Mouse (Mus musculus) adrenal gland (tissue): Measurements from ENCODE around the gene Cavin1.

ENCODE experiments used
- intact Hi-C: fragments of 180-260 bp; cut with DNase I; formaldehyde crosslinking; loops from one replicate; pipeline ENCODE4 v1.15.1; 2025

Cavin1 gene

DNA sequence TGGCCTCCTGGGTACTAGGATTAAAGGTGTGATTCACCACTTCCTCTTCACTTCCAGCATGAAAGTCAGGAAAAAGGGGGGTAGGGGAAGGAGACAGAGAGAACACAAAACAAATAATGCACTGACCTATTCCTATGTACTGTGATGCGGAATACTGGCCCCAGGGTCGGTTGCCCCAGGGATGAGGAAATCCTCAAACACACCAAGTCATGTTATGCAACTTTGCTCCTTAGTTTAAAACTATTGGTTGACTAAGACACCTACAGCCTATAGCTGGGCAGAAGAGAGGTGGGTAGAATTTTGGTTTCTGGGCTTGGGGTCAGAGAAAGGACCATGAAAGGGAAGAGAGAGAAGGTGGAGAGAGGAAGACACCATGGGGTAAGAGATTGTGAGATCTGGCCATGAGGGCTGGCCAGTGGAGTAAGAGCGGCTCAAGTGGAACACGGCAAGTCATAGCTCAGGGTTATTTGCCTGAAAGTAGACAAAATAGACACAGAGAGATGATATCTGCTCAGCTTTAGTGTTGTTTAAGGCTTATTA lies 54.2 kb downstream of the Cavin1 start:
- intact Hi-C loops = no loop called here

GRCm38 (mm10) chr11:100915063-100915462 lies 55.6 kb downstream of the Cavin1 start:
- intact Hi-C loops = no loop called here

DNA sequence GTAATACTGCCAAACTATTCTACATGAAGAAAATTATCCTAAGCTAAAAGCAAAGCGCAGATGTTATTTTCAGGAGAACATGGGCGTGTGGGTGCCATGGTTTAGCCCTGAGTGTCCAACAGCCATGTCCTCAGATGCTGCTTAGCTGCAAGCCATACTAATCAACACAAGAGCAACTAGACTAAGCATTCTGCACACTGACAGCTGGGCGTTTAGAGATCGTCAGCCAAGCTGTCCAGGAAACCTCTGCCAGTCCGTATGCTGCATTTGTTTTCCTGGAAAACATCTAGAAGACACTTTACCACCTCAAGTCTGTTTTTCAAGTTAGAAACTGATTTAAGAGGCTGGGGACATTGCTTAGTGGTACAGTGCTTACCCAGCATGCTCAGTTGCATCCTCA lies 56.3 kb downstream of the Cavin1 start:
- intact Hi-C loops = no loop called here

DNA sequence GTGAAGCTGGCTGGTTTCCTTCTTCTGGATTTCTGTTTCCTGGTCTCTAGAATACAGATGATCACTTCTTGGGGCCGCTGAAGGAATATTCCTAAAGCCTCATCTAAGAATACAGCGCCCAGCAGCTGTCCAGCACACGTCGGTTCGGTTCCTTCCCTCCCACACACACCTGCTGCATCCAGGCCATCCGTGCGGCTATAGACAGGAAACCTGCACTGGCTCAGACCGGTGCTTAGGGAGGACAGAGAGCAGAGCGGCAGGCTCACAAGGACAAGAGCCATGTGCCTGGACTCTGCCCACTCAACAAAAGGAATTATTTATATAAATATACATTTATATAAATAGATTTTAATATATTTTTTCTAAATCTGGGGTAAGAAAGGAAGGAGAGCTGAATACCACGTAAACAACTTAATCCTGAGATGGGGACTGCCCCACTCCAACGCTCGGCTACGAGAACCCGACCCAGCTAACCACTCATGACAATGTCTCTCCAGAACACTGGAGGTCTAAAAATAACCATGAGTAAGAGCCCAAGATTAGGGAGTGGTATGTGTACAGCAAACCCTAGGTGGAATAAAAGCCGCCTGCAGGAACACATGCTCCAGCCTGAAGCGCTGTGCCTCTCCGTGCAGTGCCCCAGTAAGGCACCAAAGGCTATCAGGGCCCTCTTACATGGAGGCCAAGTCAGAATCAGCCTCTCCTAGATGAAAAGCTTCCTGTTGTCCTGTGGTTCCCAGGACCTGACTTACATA lies 58.1 kb downstream of the Cavin1 start:
- intact Hi-C loops = no loop called here

GRCm38 (mm10) chr11:100908567-100908966 lies 62.1 kb downstream of the Cavin1 start:
- intact Hi-C loops = no loop called here

- intact Hi-C loops = no loop called here
Measured at GRCm38 (mm10) chr11:100908112-100908511, 62.6 kb downstream of the Cavin1 start.

- intact Hi-C loops = no loop called here
Measured at GRCm38 (mm10) chr11:100906885-100907284, 63.8 kb downstream of the Cavin1 start.
